Mouse (Mus musculus) kidney, adult 2 months (tissue): ENCODE results near the gene Pdgfb. TPM values are rescaled to one million over a fixed set of nuclear protein-coding genes. Genes with fewer than 3 reads are reported as not detected.

Experiments
- DNase-seq: peaks from one replicate; pipeline ENCODE4 v3.0.0; 2021
- H3K27ac ChIP-seq: fragments of 200-500 bp; 2 replicates; pipeline ENCODE4 v1.5.1; 2012; ENCODE audit warnings: low read depth, low read length, control low read depth, inconsistent platforms; ENCODE audit not compliant: insufficient read depth
- H3K27me3 ChIP-seq: fragments of 200-500 bp; replicated peaks from 2 replicates; pipeline ENCODE4 v1.6.1; 2012; ENCODE audit warnings: mild to moderate bottlenecking, moderate library complexity, low read length, inconsistent platforms; ENCODE audit not compliant: control insufficient read depth, insufficient read depth
- H3K36me3 ChIP-seq: fragments of 200-500 bp; 2 replicates; pipeline ENCODE4 v1.6.1; 2012; ENCODE audit warnings: mild to moderate bottlenecking, moderate library complexity, low read length, inconsistent platforms; ENCODE audit not compliant: control insufficient read depth, insufficient read depth
- H3K4me1 ChIP-seq: fragments of 200-500 bp; 2 replicates; pipeline ENCODE4 v1.6.1; 2011; ENCODE audit warnings: low read length; ENCODE audit not compliant: control insufficient read depth, insufficient read depth
- H3K4me3 ChIP-seq: fragments of 200-500 bp; 2 replicates; pipeline ENCODE4 v1.5.1; 2011; ENCODE audit warnings: mild to moderate bottlenecking, low read depth, low read length, control low read depth; ENCODE audit not compliant: insufficient read depth
- CTCF ChIP-seq: fragments of 200-500 bp; conservative IDR thresholded peaks from 2 replicates; pipeline ENCODE4 v1.5.1; 2011; ENCODE audit warnings: low read depth, mild to moderate bottlenecking, control low read depth, low read length, moderate library complexity, mixed read lengths; ENCODE audit not compliant: insufficient read depth, insufficient read length
- POLR2A ChIP-seq: fragments of 200-500 bp; IDR thresholded peaks from one replicate; pipeline ENCODE4 v1.6.1; 2011; ENCODE audit warnings: low read depth, low read length, control low read depth
- WGBS: fragments of 180-500 bp; shearing (Covaris S2); methylation state at CpG from one replicate; pipeline ENCODE4 v1.1.7; 2018; 5-methylcytosine and 5-hydroxymethylcytosine counted together
- polyA plus RNA-seq: library from polyadenylated mRNA; depleted of rRNA; stranded (reverse); fragments of >200 nt; gene quantifications from 2 replicates; pipeline ENCODE4 v1.2.3, GENCODE M21; 2012

Gene Pdgfb
- polyA plus RNA-seq, 1 experiment: 33.4 TPM

GRCm38 (mm10) chr15:80024331-80025313 lies 9.8 kb upstream of the Pdgfb start:
- peaks cover 13% of the 10 kb centered on the region for H3K4me1 ChIP-seq
- TF ChIP-seq POLR2A (no peak), CTCF (no peak)
- H3K27me3 ChIP-seq: no peaks in the 10 kb centered on the region
- no peak overlapping the region for H3K4me3 ChIP-seq
- H3K36me3 ChIP-seq: no peaks in the 10 kb centered on the region
- DNase-seq: peak; percentile 31
- no peak overlapping the region for H3K27ac ChIP-seq
- 67% methylated on average over 11 of the region's 11 CpGs for WGBS

- Histone ChIP-seq H3K36me3 (no peaks in the 10 kb centered on the region), H3K27me3 (no peaks in the 10 kb centered on the region), H3K27ac (no peak overlapping the region), H3K4me3 (no peak overlapping the region), H3K4me1 (peaks cover 8% of the 10 kb centered on the region)
- WGBS: 82% methylated on average over 4 of the region's 4 CpGs
- no peak for DNase-seq
- TF ChIP-seq POLR2A (no peak), CTCF (no peak)
Observed at GRCm38 (mm10) chr15:80020516-80020915, 5.7 kb upstream of the Pdgfb start.

GRCm38 (mm10) chr15:80019625-80020024 lies 4.8 kb upstream of the Pdgfb start:
- TF ChIP-seq CTCF (no peak), POLR2A (no peak)
- Histone ChIP-seq H3K4me3 (no peak overlapping the region), H3K27me3 (no peaks in the 10 kb centered on the region), H3K4me1 (peaks cover 7% of the 10 kb centered on the region), H3K27ac (no peak overlapping the region), H3K36me3 (no peaks in the 10 kb centered on the region)
- no peak for DNase-seq
- WGBS: 64% methylated on average over 4 of the region's 4 CpGs

- TF ChIP-seq CTCF: no peak
- no peak for TF ChIP-seq POLR2A
- Histone ChIP-seq H3K36me3 (no peaks in the 10 kb centered on the region), H3K4me1 (peaks cover 7% of the 10 kb centered on the region), H3K27ac (no peak overlapping the region), H3K4me3 (no peak overlapping the region), H3K27me3 (no peaks in the 10 kb centered on the region)
- WGBS: 77% methylated on average over 7 of the region's 7 CpGs
- DNase-seq: no peak
Observed at GRCm38 (mm10) chr15:80019220-80019619, 4.4 kb upstream of the Pdgfb start.

GRCm38 (mm10) chr15:80016563-80017301 lies 2.0 kb upstream of the Pdgfb start:
- WGBS: 86% methylated on average over 9 of the region's 9 CpGs
- TF ChIP-seq POLR2A (no peak), CTCF (no peak)
- Histone ChIP-seq H3K4me1 (peaks cover 7% of the 10 kb centered on the region), H3K36me3 (no peaks in the 10 kb centered on the region), H3K27ac (no peak overlapping the region), H3K27me3 (no peaks in the 10 kb centered on the region), H3K4me3 (no peak overlapping the region)
- DNase-seq: no peak

GRCm38 (mm10) chr15:80015211-80015952 lies 605 bp upstream of the Pdgfb start:
- no peak for DNase-seq
- 71% methylated on average over 7 of the region's 7 CpGs for WGBS

GRCm38 (mm10) chr15:80014031-80014320 lies 801 bp downstream of the Pdgfb start:
- TF ChIP-seq POLR2A (no peak), CTCF (no peak)
- peak overlapping the region; percentile 76 for H3K4me3 ChIP-seq
- DNase-seq: no peak
- peak overlapping the region; percentile 97 for H3K27ac ChIP-seq
- H3K4me1 ChIP-seq: peaks cover 11% of the 10 kb centered on the region
- H3K36me3 ChIP-seq: no peaks in the 10 kb centered on the region
- under 1% methylated on average over 37 of the region's 37 CpGs for WGBS
- no peaks in the 10 kb centered on the region for H3K27me3 ChIP-seq

More at GRCm38 (mm10) chr15:80015211-80015952, 605 bp upstream of the Pdgfb start:
- peak overlapping the region; percentile 76 for H3K4me3 ChIP-seq
- H3K36me3 ChIP-seq: no peaks in the 10 kb centered on the region
- peaks cover 8% of the 10 kb centered on the region for H3K4me1 ChIP-seq
- H3K27me3 ChIP-seq: no peaks in the 10 kb centered on the region
- no peak for TF ChIP-seq POLR2A
- no peak for TF ChIP-seq CTCF
- H3K27ac ChIP-seq: peak overlapping the region; percentile 24; the same call in 1 of the 2 replicates
